Mouse (Mus musculus) ovary, postnatal 36 days (tissue): ENCODE data around the gene Tln2.
A peak's percentile ranks its signal among the peaks of the same experiment; 100 is the strongest.

ENCODE experiments used
- DNase-seq: peaks from one replicate; pipeline ENCODE4 v3.0.0; 2022; ENCODE audit warnings: low spot score, mixed read lengths

Gene Tln2

GRCm38 (mm10) chr9:67546650-67547049, 12.9 kb downstream of the Tln2 start:
- DNase-seq, result no peak

DNA sequence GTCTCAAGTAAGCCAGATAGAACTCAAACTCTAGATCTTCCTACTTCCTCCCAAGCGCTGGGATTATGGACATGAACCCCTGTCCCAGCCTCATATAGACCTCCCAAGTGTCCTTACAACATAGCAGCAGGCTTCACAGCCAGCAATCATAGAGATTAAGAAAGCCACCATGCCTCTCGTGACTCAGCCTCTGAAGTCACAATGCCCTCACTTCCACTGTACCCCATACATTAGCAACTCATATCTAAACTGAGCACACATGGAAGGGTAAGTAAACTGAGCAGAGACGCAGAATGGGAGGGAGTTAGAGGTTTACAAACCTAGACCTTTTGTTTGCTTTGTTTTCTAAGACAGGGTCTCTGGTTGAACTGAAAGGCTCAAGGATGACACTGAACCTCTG, 13.7 kb downstream of the Tln2 start:
- no peak for DNase-seq

DNA sequence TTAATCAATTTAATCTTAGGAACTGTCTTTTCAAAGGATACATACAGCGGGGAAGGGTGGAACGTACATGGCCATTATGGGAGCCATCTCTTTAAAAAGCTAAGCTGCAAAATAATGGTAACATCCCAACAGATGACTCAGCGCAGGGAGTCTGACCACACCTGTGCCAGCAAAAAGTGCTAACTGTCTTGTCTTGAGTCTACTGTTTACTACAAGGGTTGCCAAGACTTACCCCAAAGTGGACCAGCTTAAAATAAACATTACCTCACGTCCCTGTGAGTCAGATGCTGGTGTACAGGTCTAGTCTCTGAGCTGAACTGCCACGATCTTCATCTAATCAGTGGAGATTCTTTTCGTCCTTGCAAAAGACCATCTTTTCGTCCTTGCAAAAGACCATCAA, 14.7 kb downstream of the Tln2 start:
- no peak for DNase-seq

GRCm38 (mm10) chr9:67541948-67542347, 17.6 kb downstream of the Tln2 start:
- DNase-seq, result no peak

DNA sequence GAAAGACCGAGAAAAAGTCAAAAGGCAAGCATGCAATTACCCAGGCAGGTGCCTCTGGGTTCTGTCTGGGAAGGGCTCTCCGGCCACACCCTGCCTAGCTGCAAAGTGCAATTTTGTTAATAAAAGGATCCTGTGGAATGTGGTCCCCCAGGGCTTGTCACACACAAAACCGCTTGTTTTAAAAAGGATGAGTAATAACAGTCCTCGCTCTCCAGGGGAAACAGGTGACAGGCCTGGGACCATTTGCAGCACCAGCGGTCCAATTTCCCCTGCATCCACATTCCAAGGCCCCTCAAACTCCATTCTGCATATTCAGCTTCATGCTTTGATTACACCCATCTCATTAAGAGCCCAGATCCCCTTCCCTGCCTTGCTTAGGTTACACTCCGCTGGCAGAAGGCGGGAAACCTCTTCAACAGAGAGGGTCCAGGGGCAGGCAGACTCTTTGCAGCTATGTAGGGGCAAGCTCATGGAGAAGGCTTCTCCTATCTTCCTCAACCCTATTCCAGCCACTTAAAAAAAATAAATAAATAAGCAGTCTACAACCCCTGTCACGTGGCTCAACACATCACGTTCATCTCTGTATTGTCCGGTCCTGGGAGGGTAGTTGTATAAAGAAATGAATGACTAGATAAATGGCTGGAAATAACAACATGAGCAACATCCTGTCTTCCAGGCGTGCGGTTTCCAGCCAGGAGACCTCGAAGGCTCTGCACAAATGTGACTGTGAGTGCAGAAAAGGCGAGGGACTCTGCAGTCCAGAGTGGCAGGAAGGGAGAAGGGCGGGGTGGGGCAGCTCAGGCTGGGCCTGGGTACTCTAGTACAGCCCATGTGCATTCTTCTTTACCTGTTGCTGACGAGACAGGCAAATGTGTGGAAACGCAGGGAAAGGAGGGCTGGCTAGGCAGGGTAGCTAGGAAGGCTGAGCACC, 19.5 kb downstream of the Tln2 start:
- DNase-seq, result no peak

DNA sequence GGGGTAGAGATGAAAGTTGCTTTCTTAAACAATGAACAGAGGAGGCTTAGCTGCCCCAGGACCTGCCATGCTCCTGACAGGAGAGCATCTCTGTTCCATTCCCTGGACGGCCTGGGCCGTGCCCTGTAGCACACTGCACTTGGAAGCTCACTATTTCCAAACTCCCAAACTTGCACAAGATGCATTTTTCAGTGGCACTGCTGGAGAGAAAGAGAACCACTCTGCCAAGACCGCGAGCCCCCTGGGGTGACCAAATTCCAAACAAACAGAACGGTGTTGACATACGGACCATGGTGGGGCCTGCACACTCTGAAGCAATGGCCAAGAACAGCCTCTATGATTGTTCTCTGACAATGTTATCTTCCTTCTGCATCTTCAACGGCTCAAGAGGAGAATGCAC, 25.1 kb downstream of the Tln2 start:
- DNase-seq, result peak; percentile 15

- no peak for DNase-seq
These were observed 26.2 kb downstream of the Tln2 start for GRCm38 (mm10) chr9:67533260-67533659.

GRCm38 (mm10) chr9:67532631-67533030, 26.9 kb downstream of the Tln2 start:
- no peak for DNase-seq

GRCm38 (mm10) chr9:67529600-67529999, 29.9 kb downstream of the Tln2 start:
- no peak for DNase-seq

- DNase-seq, result no peak
These were observed 31.8 kb downstream of the Tln2 start for GRCm38 (mm10) chr9:67527726-67528125.

DNA sequence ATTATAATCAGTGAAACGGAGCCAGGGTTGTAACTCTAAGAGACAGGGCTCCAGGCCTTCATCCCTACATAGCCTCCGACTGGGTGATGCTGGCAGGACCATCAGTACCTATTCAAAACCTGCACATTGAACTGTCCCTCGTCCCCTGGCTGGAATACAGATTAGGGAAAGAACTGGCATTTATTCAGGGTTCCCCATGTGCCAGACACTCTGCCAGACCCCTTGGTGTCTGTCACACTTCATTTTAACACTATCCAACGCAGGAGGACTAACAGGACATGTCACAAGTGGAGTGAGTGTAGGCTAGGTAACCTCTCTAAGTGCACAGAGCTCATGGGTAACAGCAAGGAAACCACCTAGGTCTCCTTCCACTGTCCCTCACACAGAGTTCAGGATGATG, 37.8 kb downstream of the Tln2 start:
- DNase-seq, result no peak

DNA sequence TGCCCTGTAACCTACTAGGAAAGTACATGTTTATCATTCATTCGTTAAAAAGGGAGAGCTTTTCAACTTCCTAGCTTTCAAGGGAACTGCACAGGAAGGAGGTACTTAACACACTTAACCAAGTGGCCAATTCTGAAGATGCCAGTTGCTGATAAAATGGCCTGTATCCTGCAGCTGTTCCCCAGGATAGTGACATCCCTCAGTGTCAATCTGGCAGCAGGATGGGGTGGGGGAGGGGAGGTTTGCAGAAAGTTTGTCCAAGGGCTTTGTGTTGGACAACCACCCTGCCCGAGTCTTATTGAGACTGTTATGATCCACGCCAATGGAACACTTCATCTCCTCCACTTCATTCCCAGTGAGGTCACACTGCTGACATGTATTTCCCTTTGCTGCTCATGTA, 50.0 kb downstream of the Tln2 start:
- no peak for DNase-seq

DNA sequence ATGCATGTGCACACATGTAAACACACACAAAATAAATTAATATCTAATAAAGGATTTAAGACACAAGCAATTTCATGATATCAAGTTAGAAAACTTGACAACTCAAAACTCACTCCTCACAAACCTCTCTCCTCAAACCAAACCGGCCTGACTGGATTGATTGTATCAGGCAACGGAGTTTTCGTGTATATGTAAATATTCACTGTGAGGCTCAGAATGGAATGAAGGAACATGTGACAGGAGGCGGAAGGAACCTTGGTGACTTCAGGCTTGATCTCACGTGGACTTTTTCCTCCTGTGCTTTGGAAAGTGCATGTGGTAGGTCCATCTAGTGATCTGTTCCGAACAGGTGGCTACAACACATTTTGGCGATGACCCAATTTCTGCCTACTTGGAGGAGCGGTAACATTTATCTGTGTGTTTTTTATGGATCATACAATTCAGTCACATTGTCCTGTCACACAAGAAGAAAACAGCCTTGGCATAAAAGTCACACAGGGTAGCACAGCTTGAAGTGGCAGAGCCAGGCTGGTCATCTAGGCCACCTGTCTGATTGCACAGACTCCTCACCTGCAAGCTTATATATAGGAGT, 54.7 kb downstream of the Tln2 start:
- DNase-seq, result no peak

DNA sequence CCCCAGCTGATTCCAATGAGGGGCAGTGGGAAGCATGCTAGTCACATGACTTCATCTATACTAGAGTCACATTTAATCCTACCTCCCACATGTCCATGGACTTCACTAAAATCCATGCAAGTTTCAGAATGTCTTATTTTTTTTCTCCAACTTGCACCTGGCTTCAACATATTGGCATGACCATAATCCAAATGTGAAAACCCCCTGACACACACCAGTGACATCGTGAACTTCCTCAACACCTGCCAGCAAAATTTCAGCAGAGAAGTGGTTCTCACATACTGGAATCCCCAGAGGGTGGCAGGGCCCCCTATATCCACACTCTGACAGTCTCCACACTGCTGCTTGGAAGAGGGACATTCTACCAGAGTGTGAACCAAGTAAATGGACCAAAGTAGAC, 57.7 kb downstream of the Tln2 start:
- no peak for DNase-seq

DNA sequence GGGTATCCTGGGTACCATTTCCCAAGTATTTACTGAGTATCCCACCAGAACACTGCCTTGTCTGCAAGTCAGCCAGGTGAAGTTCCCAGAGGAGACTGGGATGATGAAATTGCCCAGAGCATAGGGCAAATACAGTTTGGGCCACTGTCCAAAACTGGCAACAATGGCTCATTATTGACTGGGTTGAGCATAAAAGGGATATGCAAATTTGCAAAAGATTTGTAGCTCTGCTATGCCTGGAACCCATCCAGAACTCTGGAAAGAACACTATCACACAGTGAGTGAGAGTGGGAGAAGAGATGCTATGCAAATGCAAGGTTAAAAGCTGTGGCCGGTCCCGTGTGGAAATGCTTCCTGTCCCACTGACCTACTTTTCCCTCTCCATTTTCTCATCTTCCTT, 63.1 kb downstream of the Tln2 start:
- DNase-seq, result no peak

DNA sequence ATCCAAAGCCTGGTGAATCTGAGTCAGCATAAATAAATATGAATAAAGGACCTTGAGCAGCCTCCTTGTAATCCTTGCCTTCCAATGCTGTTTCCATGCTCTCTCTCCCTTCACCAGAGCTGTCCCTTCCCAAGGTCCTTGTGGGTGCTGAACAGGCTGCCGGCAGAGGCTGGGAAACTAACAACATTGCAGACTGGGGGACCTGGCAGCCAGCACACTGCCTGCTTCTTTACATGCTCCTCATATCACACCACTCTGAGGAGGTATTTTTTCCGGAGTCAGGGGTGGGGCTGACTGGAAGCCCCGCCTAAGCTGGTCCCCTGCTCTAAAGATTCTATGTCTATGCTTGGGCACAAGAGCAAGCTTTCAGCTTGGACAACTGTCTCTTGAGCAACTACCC, 64.2 kb downstream of the Tln2 start:
- DNase-seq, result peak; percentile 22

DNA sequence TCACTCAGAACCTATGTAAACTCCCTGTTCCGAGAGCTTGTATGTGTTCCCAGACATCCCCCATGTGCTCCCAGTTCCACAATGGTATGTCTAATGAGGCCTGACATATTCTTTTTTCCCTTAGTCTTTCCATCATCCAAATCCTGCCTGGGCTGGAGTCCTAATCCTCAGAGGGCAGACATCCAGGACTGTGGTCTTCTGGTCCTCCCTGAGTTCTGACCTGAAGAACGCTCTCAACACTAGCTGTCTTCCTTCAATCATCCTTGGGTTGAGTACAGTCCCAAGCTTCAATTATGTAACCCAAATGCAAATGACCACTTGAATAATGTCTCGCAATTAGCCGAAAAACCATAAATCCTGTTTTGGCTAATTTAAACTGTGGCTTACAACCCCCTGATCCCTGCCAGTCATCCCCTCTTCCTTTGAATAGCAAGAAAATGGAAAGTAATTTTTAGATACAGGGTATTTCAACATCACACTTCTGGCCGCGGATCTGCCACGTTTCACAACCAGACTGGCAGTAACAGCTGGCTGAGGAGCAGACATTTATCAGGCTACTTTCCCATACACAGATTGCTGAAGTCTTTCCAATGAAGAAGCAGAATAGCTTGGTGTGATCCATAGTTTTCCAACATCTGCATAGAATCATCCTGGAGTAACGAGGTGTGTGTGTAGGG, 65.5 kb downstream of the Tln2 start:
- DNase-seq, result peak; percentile 8

DNA sequence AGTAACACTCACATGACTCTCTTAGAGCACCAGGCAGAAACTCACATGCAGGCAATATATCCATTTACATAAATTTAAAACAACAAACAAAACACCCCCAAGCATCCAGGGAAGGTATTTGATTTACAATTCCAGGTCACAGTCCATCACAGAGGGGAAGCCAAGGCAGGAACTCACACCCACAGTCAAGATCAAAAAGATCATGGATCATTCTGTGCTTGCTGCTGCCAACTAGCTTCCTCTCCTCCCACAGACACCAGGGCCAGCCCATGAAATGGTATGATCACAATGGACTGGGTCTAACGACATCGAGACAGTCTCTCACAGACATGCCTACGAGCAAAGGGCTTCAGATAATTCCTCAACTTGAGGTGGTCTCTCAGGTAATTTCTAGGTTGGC, 70.1 kb downstream of the Tln2 start:
- no peak for DNase-seq

GRCm38 (mm10) chr9:67486621-67487020, 72.9 kb downstream of the Tln2 start:
- no peak for DNase-seq

GRCm38 (mm10) chr9:67485169-67486072, 74.1 kb downstream of the Tln2 start:
- no peak for DNase-seq

DNA sequence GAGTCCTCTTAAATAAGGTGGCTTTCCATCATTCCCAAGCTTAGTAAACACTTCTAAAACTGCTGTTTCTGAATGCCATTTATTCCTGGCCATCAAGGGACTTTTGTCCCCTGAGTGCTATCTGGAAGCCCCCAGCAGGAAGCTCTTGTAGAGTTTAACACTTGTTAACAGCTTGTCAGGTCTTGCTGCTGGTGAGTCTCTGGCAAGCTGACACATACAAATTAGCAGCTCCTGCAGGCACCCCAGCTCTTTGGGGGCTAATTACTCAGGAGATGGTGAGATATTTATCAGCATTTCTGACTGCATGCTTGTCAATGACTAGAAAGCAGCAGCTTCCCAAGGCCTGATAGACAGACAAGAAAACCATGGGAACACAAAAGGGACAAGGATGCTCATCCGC, 77.2 kb downstream of the Tln2 start:
- no peak for DNase-seq

- DNase-seq, result no peak
These were observed 77.7 kb downstream of the Tln2 start for GRCm38 (mm10) chr9:67481851-67482250.
